Mouse (Mus musculus): ENCODE measurements around the gene Fbxo34.

DNA sequence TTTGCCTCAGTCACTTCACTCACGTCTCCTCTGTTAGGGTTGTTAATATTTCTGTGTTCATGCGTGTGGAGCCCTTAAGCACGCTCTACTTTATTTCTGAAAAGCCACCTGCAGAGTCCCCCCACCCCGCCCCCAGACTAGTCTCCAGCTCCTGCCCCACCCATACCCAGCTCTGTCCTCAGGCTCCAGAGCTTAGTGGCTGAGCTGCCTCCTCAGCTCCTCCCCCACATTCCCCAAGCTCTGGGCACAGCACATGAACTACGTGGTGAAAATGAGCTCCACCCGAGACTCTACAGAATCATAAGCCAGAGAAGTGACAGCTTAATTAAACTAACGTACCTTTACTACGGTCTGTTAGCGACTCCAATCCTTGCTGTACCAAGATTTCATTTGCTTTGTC, 44.2 kb upstream of the Fbxo34 start:
- TF ChIP-seq CTCF (IDR thresholded peaks at IDR 0.05; ENCODE audit: insufficient read depth, low read depth, low read length): no peak
- TF ChIP-seq POLR2A (IDR thresholded peaks at IDR 0.05; ENCODE audit: insufficient read depth, low read depth, low read length): no peak
